Mouse (Mus musculus): ENCODE results near the gene Vps45. TPM values are rescaled to one million over a fixed set of nuclear protein-coding genes. Genes with fewer than 3 reads are reported as not detected.

The Vps45 gene
- polyA plus RNA-seq, 1 experiment from 2014 or later = 31.7 TPM

GRCm38 (mm10) chr3:96094203-96094602 is 35.9 kb upstream of the Vps45 start:
- peaks cover 6% of the 10 kb centered on the region for H3K4me1 ChIP-seq (ENCODE audit: control insufficient read depth, insufficient read depth, low read length)
- peak overlapping the region; percentile 34; the same call in 1 of the 2 replicates for H3K4me2 ChIP-seq (ENCODE audit: low read depth, low read length)
- WGBS = 57% methylated on average over 13 of the region's 13 CpGs

GRCm38 (mm10) chr3:96093509-96093908 is 35.2 kb upstream of the Vps45 start:
- Histone ChIP-seq H3K9ac (ENCODE audit: low read length) (no peak overlapping the region), H3K27me3 (ENCODE audit: control insufficient read depth, insufficient read depth, low read length) (no peaks in the 10 kb centered on the region), H3K4me2 (ENCODE audit: low read depth, low read length) (0 out of 2 replicates have a peak overlapping the region, but pooled peaks have one; percentile 34), H3K4me3 (replicated peaks; ENCODE audit: low read length) (no peak overlapping the region), H3K36me3 (ENCODE audit: control insufficient read depth, insufficient read depth, low read length) (no peaks in the 10 kb centered on the region), H3K9me3 (replicated peaks; ENCODE audit: control insufficient read depth, low read length) (no peaks in the 10 kb centered on the region), H3K4me1 (ENCODE audit: control insufficient read depth, insufficient read depth, low read length) (peaks cover 6% of the 10 kb centered on the region), H3K27ac (ENCODE audit: low read length) (no peak overlapping the region)
- ATAC-seq (ENCODE audit: insufficient read depth, low FRiP score) = 0 out of 2 replicates have a peak, but pooled peaks have one; percentile 55
- 56% methylated on average over 13 of the region's 13 CpGs for WGBS

More at GRCm38 (mm10) chr3:96094203-96094602, 35.9 kb upstream of the Vps45 start:
- Histone ChIP-seq H3K36me3 (ENCODE audit: control insufficient read depth, insufficient read depth, low read length) (no peaks in the 10 kb centered on the region), H3K9me3 (replicated peaks; ENCODE audit: control insufficient read depth, low read length) (no peaks in the 10 kb centered on the region), H3K4me3 (replicated peaks; ENCODE audit: low read length) (no peak overlapping the region), H3K9ac (ENCODE audit: low read length) (no peak overlapping the region), H3K27me3 (ENCODE audit: control insufficient read depth, insufficient read depth, low read length) (no peaks in the 10 kb centered on the region), H3K27ac (ENCODE audit: low read length) (no peak overlapping the region)
- ATAC-seq (ENCODE audit: insufficient read depth, low FRiP score) = peak; percentile 91

- 73% methylated on average over 6 of the region's 6 CpGs for WGBS
- Histone ChIP-seq H3K4me1 (ENCODE audit: control insufficient read depth, insufficient read depth, low read length) (no peaks in the 10 kb centered on the region), H3K9me3 (replicated peaks; ENCODE audit: control insufficient read depth, low read length) (no peaks in the 10 kb centered on the region), H3K27ac (ENCODE audit: low read length) (no peak overlapping the region), H3K27me3 (ENCODE audit: control insufficient read depth, insufficient read depth, low read length) (no peaks in the 10 kb centered on the region), H3K4me3 (replicated peaks; ENCODE audit: low read length) (no peak overlapping the region), H3K36me3 (ENCODE audit: control insufficient read depth, insufficient read depth, low read length) (no peaks in the 10 kb centered on the region), H3K4me2 (ENCODE audit: low read depth, low read length) (no peak overlapping the region), H3K9ac (ENCODE audit: low read length) (no peak overlapping the region)
- no peak for ATAC-seq (ENCODE audit: insufficient read depth, low FRiP score)
These were observed 33.7 kb upstream of the Vps45 start for GRCm38 (mm10) chr3:96091966-96092365.

- WGBS = 78% methylated on average over 2 of the region's 2 CpGs
- H3K9ac ChIP-seq (ENCODE audit: low read length) = no peak overlapping the region
- ATAC-seq (ENCODE audit: insufficient read depth, low FRiP score) = no peak
- no peak overlapping the region for H3K4me3 ChIP-seq (replicated peaks; ENCODE audit: low read length)
- H3K36me3 ChIP-seq (ENCODE audit: control insufficient read depth, insufficient read depth, low read length) = no peaks in the 10 kb centered on the region
- H3K4me2 ChIP-seq (ENCODE audit: low read depth, low read length) = no peak overlapping the region
- no peaks in the 10 kb centered on the region for H3K4me1 ChIP-seq (ENCODE audit: control insufficient read depth, insufficient read depth, low read length)
- no peak overlapping the region for H3K27ac ChIP-seq (ENCODE audit: low read length)
- H3K27me3 ChIP-seq (ENCODE audit: control insufficient read depth, insufficient read depth, low read length) = no peaks in the 10 kb centered on the region
- H3K9me3 ChIP-seq (replicated peaks; ENCODE audit: control insufficient read depth, low read length) = no peaks in the 10 kb centered on the region
These were observed 32.9 kb upstream of the Vps45 start for GRCm38 (mm10) chr3:96091146-96091545.

GRCm38 (mm10) chr3:96089882-96090489 is 31.7 kb upstream of the Vps45 start:
- no peaks in the 10 kb centered on the region for H3K9me3 ChIP-seq (replicated peaks; ENCODE audit: control insufficient read depth, low read length)
- WGBS = 58% methylated on average over 2 of the region's 2 CpGs
- no peaks in the 10 kb centered on the region for H3K27me3 ChIP-seq (ENCODE audit: control insufficient read depth, insufficient read depth, low read length)
- ATAC-seq (ENCODE audit: insufficient read depth, low FRiP score) = no peak
- H3K36me3 ChIP-seq (ENCODE audit: control insufficient read depth, insufficient read depth, low read length) = no peaks in the 10 kb centered on the region
- H3K4me3 ChIP-seq (replicated peaks; ENCODE audit: low read length) = no peak overlapping the region
- no peak overlapping the region for H3K9ac ChIP-seq (ENCODE audit: low read length)
- H3K27ac ChIP-seq (ENCODE audit: low read length) = no peak overlapping the region
- no peaks in the 10 kb centered on the region for H3K4me1 ChIP-seq (ENCODE audit: control insufficient read depth, insufficient read depth, low read length)
- no peak overlapping the region for H3K4me2 ChIP-seq (ENCODE audit: low read depth, low read length)

- Histone ChIP-seq H3K9ac (ENCODE audit: low read length) (no peak overlapping the region), H3K36me3 (ENCODE audit: control insufficient read depth, insufficient read depth, low read length) (no peaks in the 10 kb centered on the region), H3K9me3 (replicated peaks; ENCODE audit: control insufficient read depth, low read length) (no peaks in the 10 kb centered on the region), H3K27me3 (ENCODE audit: control insufficient read depth, insufficient read depth, low read length) (no peaks in the 10 kb centered on the region), H3K4me2 (ENCODE audit: low read depth, low read length) (no peak overlapping the region), H3K27ac (ENCODE audit: low read length) (no peak overlapping the region), H3K4me1 (ENCODE audit: control insufficient read depth, insufficient read depth, low read length) (no peaks in the 10 kb centered on the region), H3K4me3 (replicated peaks; ENCODE audit: low read length) (no peak overlapping the region)
- 87% methylated on average over 4 of the region's 4 CpGs for WGBS
- no peak for ATAC-seq (ENCODE audit: insufficient read depth, low FRiP score)
These were observed 29.5 kb upstream of the Vps45 start for GRCm38 (mm10) chr3:96087801-96088200.

GRCm38 (mm10) chr3:96087219-96087618 is 29.0 kb upstream of the Vps45 start:
- WGBS = 52% methylated on average over 2 of the region's 2 CpGs
- Histone ChIP-seq H3K9me3 (replicated peaks; ENCODE audit: control insufficient read depth, low read length) (no peaks in the 10 kb centered on the region), H3K27me3 (ENCODE audit: control insufficient read depth, insufficient read depth, low read length) (no peaks in the 10 kb centered on the region), H3K4me3 (replicated peaks; ENCODE audit: low read length) (no peak overlapping the region), H3K36me3 (ENCODE audit: control insufficient read depth, insufficient read depth, low read length) (no peaks in the 10 kb centered on the region), H3K4me2 (ENCODE audit: low read depth, low read length) (no peak overlapping the region), H3K9ac (ENCODE audit: low read length) (no peak overlapping the region), H3K27ac (ENCODE audit: low read length) (no peak overlapping the region), H3K4me1 (ENCODE audit: control insufficient read depth, insufficient read depth, low read length) (no peaks in the 10 kb centered on the region)
- no peak for ATAC-seq (ENCODE audit: insufficient read depth, low FRiP score)

- Histone ChIP-seq H3K27ac (ENCODE audit: low read length) (no peak overlapping the region), H3K4me3 (replicated peaks; ENCODE audit: low read length) (no peak overlapping the region), H3K36me3 (ENCODE audit: control insufficient read depth, insufficient read depth, low read length) (no peaks in the 10 kb centered on the region), H3K4me1 (ENCODE audit: control insufficient read depth, insufficient read depth, low read length) (no peaks in the 10 kb centered on the region), H3K9me3 (replicated peaks; ENCODE audit: control insufficient read depth, low read length) (no peaks in the 10 kb centered on the region), H3K4me2 (ENCODE audit: low read depth, low read length) (no peak overlapping the region), H3K9ac (ENCODE audit: low read length) (no peak overlapping the region), H3K27me3 (ENCODE audit: control insufficient read depth, insufficient read depth, low read length) (no peaks in the 10 kb centered on the region)
- WGBS = 82% methylated on average over 10 of the region's 10 CpGs
- no peak for ATAC-seq (ENCODE audit: insufficient read depth, low FRiP score)
These were observed 26.0 kb upstream of the Vps45 start for GRCm38 (mm10) chr3:96084146-96084755.

GRCm38 (mm10) chr3:96082714-96083508 is 24.6 kb upstream of the Vps45 start:
- no peaks in the 10 kb centered on the region for H3K36me3 ChIP-seq (ENCODE audit: control insufficient read depth, insufficient read depth, low read length)
- H3K4me3 ChIP-seq (replicated peaks; ENCODE audit: low read length) = no peak overlapping the region
- no peak for ATAC-seq (ENCODE audit: insufficient read depth, low FRiP score)
- no peak overlapping the region for H3K9ac ChIP-seq (ENCODE audit: low read length)
- H3K27ac ChIP-seq (ENCODE audit: low read length) = no peak overlapping the region
- H3K4me2 ChIP-seq (ENCODE audit: low read depth, low read length) = no peak overlapping the region
- H3K9me3 ChIP-seq (replicated peaks; ENCODE audit: control insufficient read depth, low read length) = no peaks in the 10 kb centered on the region
- 73% methylated on average over 15 of the region's 15 CpGs for WGBS
- H3K27me3 ChIP-seq (ENCODE audit: control insufficient read depth, insufficient read depth, low read length) = no peaks in the 10 kb centered on the region
- H3K4me1 ChIP-seq (ENCODE audit: control insufficient read depth, insufficient read depth, low read length) = no peaks in the 10 kb centered on the region

Data from stomach, embryonic 16.5 days (tissue).